Mouse (Mus musculus) liver, embryonic 12.5 days (tissue): Measurements from ENCODE around the gene Nrxn1. TPM values are rescaled to one million over a fixed set of nuclear protein-coding genes. Genes with fewer than 3 reads are reported as not detected.

Experiments used
- ATAC-seq: fragments of 200-750 bp; cut with Nextera tagmentation; 2 replicates; pipeline ENCODE4 v1.8.0; 2017; ENCODE audit warnings: moderate number of reproducible peaks, mild to moderate bottlenecking, moderate library complexity
- H3K27ac ChIP-seq: fragments of 300-500 bp; sonication (generic); 2 replicates; pipeline ENCODE4 v1.5.1; 2016; ENCODE audit warnings: mild to moderate bottlenecking
- H3K27me3 ChIP-seq: fragments of 300-500 bp; sonication (generic); replicated peaks from 2 replicates; pipeline ENCODE4 v1.6.1; 2016; ENCODE audit warnings: mild to moderate bottlenecking, moderate library complexity
- H3K36me3 ChIP-seq: fragments of 300-500 bp; sonication (generic); 2 replicates; pipeline ENCODE4 v1.6.1; 2016; ENCODE audit warnings: mild to moderate bottlenecking, moderate library complexity
- H3K4me1 ChIP-seq: fragments of 300-500 bp; sonication (generic); 2 replicates; pipeline ENCODE4 v1.6.1; 2016
- H3K4me2 ChIP-seq: fragments of 300-500 bp; sonication (generic); 2 replicates; pipeline ENCODE4 v1.6.1; 2016; ENCODE audit warnings: mild to moderate bottlenecking, moderate library complexity
- H3K4me3 ChIP-seq: fragments of 300-500 bp; sonication (generic); 2 replicates; pipeline ENCODE4 v1.5.1; 2016; ENCODE audit warnings: mild to moderate bottlenecking, moderate library complexity
- H3K9ac ChIP-seq: fragments of 300-500 bp; sonication (generic); 2 replicates; pipeline ENCODE4 v1.6.1; 2016; ENCODE audit warnings: mild to moderate bottlenecking, moderate library complexity
- H3K9me3 ChIP-seq: fragments of 300-500 bp; sonication (generic); replicated peaks from 2 replicates; pipeline ENCODE4 v1.6.1; 2016; ENCODE audit warnings: mild to moderate bottlenecking, moderate library complexity
- WGBS: fragments of 180-500 bp; shearing (Covaris S2); methylation state at CpG from one replicate; pipeline ENCODE4 v1.1.7; 2016; ENCODE audit not compliant: insufficient replicate concordance; 5-methylcytosine and 5-hydroxymethylcytosine counted together
- polyA plus RNA-seq: library from polyadenylated mRNA; unstranded; fragments of >200 nt; fragmentation: Nextera tagmentation; extraction: Ambion mirVana; gene quantifications from 2 replicates; pipeline ENCODE4 v1.2.1, GENCODE M21; 2016

Gene Nrxn1
- polyA plus RNA-seq, 1 experiment from 2014 or later, result 0.39 TPM

GRCm38 (mm10) chr17:90836154-90837021 is 256.5 kb downstream of the Nrxn1 start:
- Histone ChIP-seq H3K9me3 (no peaks in the 10 kb centered on the region), H3K4me2 (no peak overlapping the region), H3K36me3 (no peaks in the 10 kb centered on the region), H3K27me3 (no peaks in the 10 kb centered on the region), H3K27ac (no peak overlapping the region), H3K4me1 (no peaks in the 10 kb centered on the region), H3K9ac (no peak overlapping the region), H3K4me3 (no peak overlapping the region)
- WGBS, result 45% methylated on average over 4 of the region's 4 CpGs
- no peak for ATAC-seq

GRCm38 (mm10) chr17:90818340-90818739 is 274.5 kb downstream of the Nrxn1 start:
- no peaks in the 10 kb centered on the region for H3K36me3 ChIP-seq
- 44% methylated on average over 2 of the region's 2 CpGs for WGBS
- H3K9ac ChIP-seq, result no peak overlapping the region
- no peak for ATAC-seq
- no peaks in the 10 kb centered on the region for H3K27me3 ChIP-seq
- no peak overlapping the region for H3K4me3 ChIP-seq
- no peaks in the 10 kb centered on the region for H3K4me1 ChIP-seq
- H3K9me3 ChIP-seq, result no peaks in the 10 kb centered on the region
- H3K27ac ChIP-seq, result no peak overlapping the region
- no peak overlapping the region for H3K4me2 ChIP-seq

- 67% methylated on average over 2 of the region's 2 CpGs for WGBS
- Histone ChIP-seq H3K4me2 (no peak overlapping the region), H3K9me3 (no peaks in the 10 kb centered on the region), H3K36me3 (no peaks in the 10 kb centered on the region), H3K27ac (no peak overlapping the region), H3K27me3 (no peaks in the 10 kb centered on the region), H3K4me1 (no peaks in the 10 kb centered on the region), H3K4me3 (no peak overlapping the region), H3K9ac (no peak overlapping the region)
- ATAC-seq, result no peak
Observed at GRCm38 (mm10) chr17:90817898-90818297, 275.0 kb downstream of the Nrxn1 start.

GRCm38 (mm10) chr17:90815306-90815705 is 277.6 kb downstream of the Nrxn1 start:
- H3K4me1 ChIP-seq, result no peaks in the 10 kb centered on the region
- ATAC-seq, result no peak
- H3K27ac ChIP-seq, result no peak overlapping the region
- H3K9me3 ChIP-seq, result no peaks in the 10 kb centered on the region
- H3K4me3 ChIP-seq, result no peak overlapping the region
- H3K9ac ChIP-seq, result no peak overlapping the region
- 65% methylated on average over 1 of the region's 1 CpGs for WGBS
- H3K36me3 ChIP-seq, result no peaks in the 10 kb centered on the region
- no peaks in the 10 kb centered on the region for H3K27me3 ChIP-seq
- no peak overlapping the region for H3K4me2 ChIP-seq

GRCm38 (mm10) chr17:90813760-90814159 is 279.1 kb downstream of the Nrxn1 start:
- ATAC-seq, result no peak
- H3K9me3 ChIP-seq, result no peaks in the 10 kb centered on the region
- no peaks in the 10 kb centered on the region for H3K36me3 ChIP-seq
- H3K9ac ChIP-seq, result no peak overlapping the region
- no peak overlapping the region for H3K4me2 ChIP-seq
- no peak overlapping the region for H3K27ac ChIP-seq
- no peaks in the 10 kb centered on the region for H3K4me1 ChIP-seq
- no peak overlapping the region for H3K4me3 ChIP-seq
- H3K27me3 ChIP-seq, result no peaks in the 10 kb centered on the region

GRCm38 (mm10) chr17:90812485-90812884 is 280.4 kb downstream of the Nrxn1 start:
- Histone ChIP-seq H3K27me3 (no peaks in the 10 kb centered on the region), H3K4me1 (no peaks in the 10 kb centered on the region), H3K4me3 (no peak overlapping the region), H3K27ac (no peak overlapping the region), H3K9me3 (no peaks in the 10 kb centered on the region), H3K4me2 (no peak overlapping the region), H3K36me3 (no peaks in the 10 kb centered on the region), H3K9ac (no peak overlapping the region)
- WGBS, result 70% methylated on average over 2 of the region's 2 CpGs
- no peak for ATAC-seq

- Histone ChIP-seq H3K4me1 (no peaks in the 10 kb centered on the region), H3K36me3 (no peaks in the 10 kb centered on the region), H3K4me3 (no peak overlapping the region), H3K27ac (no peak overlapping the region), H3K4me2 (no peak overlapping the region), H3K9ac (no peak overlapping the region), H3K27me3 (no peaks in the 10 kb centered on the region), H3K9me3 (no peaks in the 10 kb centered on the region)
- 58% methylated on average over 8 of the region's 8 CpGs for WGBS
- no peak for ATAC-seq
Observed at GRCm38 (mm10) chr17:90809197-90810163, 283.4 kb downstream of the Nrxn1 start.

- WGBS, result 40% methylated on average over 2 of the region's 2 CpGs
- Histone ChIP-seq H3K36me3 (no peaks in the 10 kb centered on the region), H3K9me3 (no peaks in the 10 kb centered on the region), H3K27ac (no peak overlapping the region), H3K4me3 (no peak overlapping the region), H3K4me2 (no peak overlapping the region), H3K9ac (no peak overlapping the region), H3K27me3 (no peaks in the 10 kb centered on the region), H3K4me1 (no peaks in the 10 kb centered on the region)
- no peak for ATAC-seq
Observed at GRCm38 (mm10) chr17:90808256-90808655, 284.6 kb downstream of the Nrxn1 start.

- H3K4me1 ChIP-seq, result no peaks in the 10 kb centered on the region
- H3K9ac ChIP-seq, result no peak overlapping the region
- no peak overlapping the region for H3K4me2 ChIP-seq
- H3K9me3 ChIP-seq, result no peaks in the 10 kb centered on the region
- H3K4me3 ChIP-seq, result no peak overlapping the region
- H3K27me3 ChIP-seq, result no peaks in the 10 kb centered on the region
- H3K27ac ChIP-seq, result no peak overlapping the region
- no peaks in the 10 kb centered on the region for H3K36me3 ChIP-seq
- no peak for ATAC-seq
Observed at GRCm38 (mm10) chr17:90807199-90807598, 285.7 kb downstream of the Nrxn1 start.

GRCm38 (mm10) chr17:90798689-90799088 is 294.2 kb downstream of the Nrxn1 start:
- H3K4me1 ChIP-seq, result no peaks in the 10 kb centered on the region
- no peaks in the 10 kb centered on the region for H3K36me3 ChIP-seq
- WGBS, result 56% methylated on average over 2 of the region's 2 CpGs
- no peak overlapping the region for H3K9ac ChIP-seq
- H3K9me3 ChIP-seq, result no peaks in the 10 kb centered on the region
- H3K27ac ChIP-seq, result no peak overlapping the region
- H3K27me3 ChIP-seq, result no peaks in the 10 kb centered on the region
- ATAC-seq, result no peak
- H3K4me2 ChIP-seq, result no peak overlapping the region
- no peak overlapping the region for H3K4me3 ChIP-seq

- no peaks in the 10 kb centered on the region for H3K4me1 ChIP-seq
- ATAC-seq, result no peak
- H3K9me3 ChIP-seq, result no peaks in the 10 kb centered on the region
- H3K4me3 ChIP-seq, result no peak overlapping the region
- H3K27ac ChIP-seq, result no peak overlapping the region
- no peaks in the 10 kb centered on the region for H3K36me3 ChIP-seq
- H3K4me2 ChIP-seq, result no peak overlapping the region
- H3K27me3 ChIP-seq, result no peaks in the 10 kb centered on the region
- H3K9ac ChIP-seq, result no peak overlapping the region
- 72% methylated on average over 2 of the region's 2 CpGs for WGBS
Observed at GRCm38 (mm10) chr17:90797659-90798288, 295.1 kb downstream of the Nrxn1 start.

- Histone ChIP-seq H3K27me3 (no peaks in the 10 kb centered on the region), H3K36me3 (no peaks in the 10 kb centered on the region), H3K27ac (no peak overlapping the region), H3K4me1 (no peaks in the 10 kb centered on the region), H3K4me3 (no peak overlapping the region), H3K4me2 (no peak overlapping the region), H3K9me3 (no peaks in the 10 kb centered on the region), H3K9ac (no peak overlapping the region)
- ATAC-seq, result no peak
- 60% methylated on average over 2 of the region's 2 CpGs for WGBS
Observed at GRCm38 (mm10) chr17:90796974-90797373, 295.9 kb downstream of the Nrxn1 start.
